Mouse (Mus musculus) CD8-positive naive resting alpha-beta T cell, adult 2 months (primary cell): ENCODE results near the gene Vmn2r38.
"Not testable (repeated sequence)": the region's sequence is repeated elsewhere in the genome, so short reads cannot be mapped to it uniquely, and the experiment has no call there.

Experiments used
- DNase-seq, 2 experiments: peaks; one replicate each; pipeline ENCODE4 v3.0.0; 2022; ENCODE audit warnings: low read depth in 2 of 2, low spot score in 2 of 2

Vmn2r38 gene

GRCm38 (mm10) chr7:9097781-9098180 is at the start of gene Vmn2r38:
Vmn2r38 (minus strand) TSS chr7:9097881.
- not testable (repeated sequence) for DNase-seq

GRCm38 (mm10) chr7:9065353-9065752 is 32.3 kb downstream of the Vmn2r38 start:
- not testable (repeated sequence) for DNase-seq

- not testable (repeated sequence) for DNase-seq
Measured at GRCm38 (mm10) chr7:9030698-9031097, 67.0 kb downstream of the Vmn2r38 start, which contains the start of gene Vmn2r39. Vmn2r39 (minus strand) TSS chr7:9030798.
